Mouse (Mus musculus) liver (tissue): Measurements from ENCODE around the gene Auts2.

Experiments
- DNase-seq: peaks from one replicate; pipeline ENCODE4 v3.0.0-alpha.2; 2020; ENCODE audit warnings: mixed read lengths

The Auts2 gene

GRCm38 (mm10) chr5:131489846-131490245 lies 1053.3 kb downstream of the Auts2 start:
- DNase-seq: no peak

- no peak for DNase-seq
These were observed 1056.6 kb downstream of the Auts2 start for GRCm38 (mm10) chr5:131486527-131486926.

- no peak for DNase-seq
These were observed 1067.9 kb downstream of the Auts2 start for GRCm38 (mm10) chr5:131475278-131475677.

- no peak for DNase-seq
These were observed 1074.5 kb downstream of the Auts2 start for GRCm38 (mm10) chr5:131468609-131469008.

GRCm38 (mm10) chr5:131466131-131466530 lies 1077.0 kb downstream of the Auts2 start:
- DNase-seq: no peak

- DNase-seq: no peak
These were observed 1079.7 kb downstream of the Auts2 start for GRCm38 (mm10) chr5:131463402-131463801.

GRCm38 (mm10) chr5:131459951-131460350 lies 1083.2 kb downstream of the Auts2 start:
- DNase-seq: no peak

- DNase-seq: no peak
These were observed 1083.6 kb downstream of the Auts2 start for GRCm38 (mm10) chr5:131459549-131459948.

GRCm38 (mm10) chr5:131458700-131459099 lies 1084.4 kb downstream of the Auts2 start:
- no peak for DNase-seq

- no peak for DNase-seq
These were observed 1085.1 kb downstream of the Auts2 start for GRCm38 (mm10) chr5:131457999-131458398.

GRCm38 (mm10) chr5:131449181-131449868 lies 1093.8 kb downstream of the Auts2 start:
- no peak for DNase-seq

- no peak for DNase-seq
These were observed 1107.8 kb downstream of the Auts2 start for GRCm38 (mm10) chr5:131435239-131435876.

- no peak for DNase-seq
These were observed 1109.9 kb downstream of the Auts2 start for GRCm38 (mm10) chr5:131433291-131433690.

GRCm38 (mm10) chr5:131431896-131432295 lies 1111.2 kb downstream of the Auts2 start:
- no peak for DNase-seq

- peak; percentile 46 for DNase-seq
These were observed 1113.0 kb downstream of the Auts2 start for GRCm38 (mm10) chr5:131430109-131430508.

- DNase-seq: no peak
These were observed 1113.6 kb downstream of the Auts2 start for GRCm38 (mm10) chr5:131429563-131429962.

GRCm38 (mm10) chr5:131427734-131428413 lies 1115.3 kb downstream of the Auts2 start:
- peak; percentile 58 for DNase-seq

- no peak for DNase-seq
These were observed 1120.4 kb downstream of the Auts2 start for GRCm38 (mm10) chr5:131422737-131423136.

- no peak for DNase-seq
These were observed 1122.7 kb downstream of the Auts2 start for GRCm38 (mm10) chr5:131420406-131420805.

- DNase-seq: no peak
These were observed 1127.1 kb downstream of the Auts2 start for GRCm38 (mm10) chr5:131415902-131416545.

GRCm38 (mm10) chr5:131398250-131398649 lies 1144.9 kb downstream of the Auts2 start:
- DNase-seq: no peak

- DNase-seq: no peak
These were observed 1147.4 kb downstream of the Auts2 start for GRCm38 (mm10) chr5:131395756-131396155.
